Mouse (Mus musculus): ENCODE measurements around the gene Tex11. TPM values are rescaled to one million over a fixed set of nuclear protein-coding genes. Genes with fewer than 3 reads are reported as not detected.
"Not testable (repeated sequence)": the region's sequence is repeated elsewhere in the genome, so short reads cannot be mapped to it uniquely, and the experiment has no call there.

Tex11 gene
- 0.18 TPM in 1 of 2 replicates, not detected in the other for polyA plus RNA-seq (2016; fragmentation: Nextera tagmentation; extraction: Ambion mirVana)

DNA sequence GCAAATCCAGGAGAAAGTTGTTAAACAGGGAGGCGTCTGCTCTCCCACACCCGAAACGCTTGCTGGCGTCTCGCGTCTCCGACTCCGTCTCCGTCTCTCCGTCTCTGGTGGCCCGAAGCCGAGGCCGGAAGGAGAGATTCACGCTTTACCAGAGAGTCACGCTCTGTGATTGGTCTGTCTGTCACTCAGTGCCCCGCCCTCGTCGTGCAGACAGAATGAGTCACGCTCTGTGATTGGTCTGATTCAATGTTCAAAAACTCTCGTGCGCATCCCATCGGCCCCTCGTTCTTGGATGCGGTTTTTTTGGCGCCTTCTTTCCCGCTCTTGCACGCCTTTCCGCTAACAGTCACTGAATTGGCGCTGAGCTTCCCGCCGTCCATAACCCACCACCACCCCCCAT, at the start of gene Tex11:
TSS of gene Tex11 (minus strand) at position 127 of the 400 bp plus-strand sequence.
- H3K9me3 ChIP-seq = no peaks in the 10 kb centered on the region
- ATAC-seq (ENCODE audit: insufficient number of reproducible peaks, insufficient read depth, low FRiP score, low TSS enrichment) = no peak
- no peaks in the 10 kb centered on the region for H3K36me3 ChIP-seq
- WGBS = 88% methylated on average over 31 of the region's 31 CpGs
- H3K4me3 ChIP-seq = no peak within 1 kb of the TSS
- no peak within 1 kb of the TSS for H3K4me2 ChIP-seq (replicated peaks)
- no peak within 1 kb of the TSS for H3K9ac ChIP-seq
- H3K4me1 ChIP-seq = no peaks in the 10 kb centered on the region
- no peak within 1 kb of the TSS for H3K27ac ChIP-seq
- H3K27me3 ChIP-seq = no peaks in the 10 kb centered on the region

GRCm38 (mm10) chrX:101085920-101086319, 26.5 kb upstream of the Tex11 start, which contains the start of gene Slc7a3:
Gene Slc7a3 (minus strand): TSS chrX:101086020.
- 43% methylated on average over 11 of the region's 11 CpGs for WGBS
- Histone ChIP-seq H3K4me2 (replicated peaks) (peak within 1 kb of the TSS; percentile 54), H3K27me3 (peaks cover 19% of the 10 kb centered on the region), H3K27ac (no peak within 1 kb of the TSS), H3K4me1 (no peaks in the 10 kb centered on the region), H3K9ac (no peak within 1 kb of the TSS), H3K9me3 (no peaks in the 10 kb centered on the region), H3K4me3 (peak within 1 kb of the TSS; percentile 29), H3K36me3 (no peaks in the 10 kb centered on the region)
- ATAC-seq (ENCODE audit: insufficient number of reproducible peaks, insufficient read depth, low FRiP score, low TSS enrichment) = no peak

GRCm38 (mm10) chrX:101085211-101085610, 25.7 kb upstream of the Tex11 start:
- not testable (repeated sequence) for H3K9ac ChIP-seq; ATAC-seq (ENCODE audit: insufficient number of reproducible peaks, insufficient read depth, low FRiP score, low TSS enrichment); H3K36me3 ChIP-seq; H3K9me3 ChIP-seq; H3K4me1 ChIP-seq; H3K27ac ChIP-seq
- 18% methylated on average over 9 of the region's 9 CpGs for WGBS
- Histone ChIP-seq H3K27me3 (peaks cover 19% of the 10 kb centered on the region), H3K4me2 (replicated peaks) (peak overlapping the region; percentile 54), H3K4me3 (peak overlapping the region; percentile 29)

DNA sequence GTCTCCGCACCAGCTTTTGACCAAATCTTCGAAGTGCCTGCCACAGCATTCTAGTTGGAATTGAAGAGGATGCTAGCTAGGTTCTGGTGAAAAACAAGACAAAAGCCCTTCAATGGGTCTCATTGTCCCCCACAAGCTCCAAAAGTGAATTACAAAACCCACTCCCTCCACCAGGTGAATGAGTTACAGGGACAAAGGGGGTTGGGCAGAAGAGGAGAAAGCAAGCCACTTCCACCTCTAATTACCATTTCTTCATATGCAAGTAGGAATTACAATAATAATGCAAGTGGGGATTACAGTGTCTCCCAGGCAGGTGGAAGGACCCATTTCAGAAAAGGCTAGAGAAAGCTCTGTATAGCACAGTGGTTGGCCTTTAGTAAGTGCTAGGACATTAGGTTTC, 24.7 kb upstream of the Tex11 start:
- WGBS = 49% methylated on average over 2 of the region's 2 CpGs
- Histone ChIP-seq H3K4me2 (replicated peaks) (no peak overlapping the region), H3K4me1 (no peaks in the 10 kb centered on the region), H3K4me3 (no peak overlapping the region), H3K27ac (no peak overlapping the region), H3K36me3 (no peaks in the 10 kb centered on the region), H3K27me3 (peaks cover 19% of the 10 kb centered on the region), H3K9me3 (no peaks in the 10 kb centered on the region), H3K9ac (no peak overlapping the region)
- no peak for ATAC-seq (ENCODE audit: insufficient number of reproducible peaks, insufficient read depth, low FRiP score, low TSS enrichment)

GRCm38 (mm10) chrX:101065245-101065644, 5.8 kb upstream of the Tex11 start:
- H3K4me2 ChIP-seq (replicated peaks) = no peak overlapping the region
- H3K4me3 ChIP-seq = no peak overlapping the region
- H3K27ac ChIP-seq = no peak overlapping the region
- no peaks in the 10 kb centered on the region for H3K36me3 ChIP-seq
- H3K4me1 ChIP-seq = no peaks in the 10 kb centered on the region
- ATAC-seq (ENCODE audit: insufficient number of reproducible peaks, insufficient read depth, low FRiP score, low TSS enrichment) = no peak
- no peak overlapping the region for H3K9ac ChIP-seq
- no peaks in the 10 kb centered on the region for H3K9me3 ChIP-seq
- WGBS = 61% methylated on average over 1 of the region's 1 CpGs
- no peaks in the 10 kb centered on the region for H3K27me3 ChIP-seq

GRCm38 (mm10) chrX:101063503-101063902, 4.0 kb upstream of the Tex11 start:
- H3K36me3 ChIP-seq = no peaks in the 10 kb centered on the region
- H3K9me3 ChIP-seq = no peaks in the 10 kb centered on the region
- no peak overlapping the region for H3K4me3 ChIP-seq
- H3K4me2 ChIP-seq (replicated peaks) = no peak overlapping the region
- H3K27me3 ChIP-seq = no peaks in the 10 kb centered on the region
- H3K27ac ChIP-seq = no peak overlapping the region
- H3K4me1 ChIP-seq = no peaks in the 10 kb centered on the region
- no peak overlapping the region for H3K9ac ChIP-seq
- 56% methylated on average over 2 of the region's 2 CpGs for WGBS
- ATAC-seq (ENCODE audit: insufficient number of reproducible peaks, insufficient read depth, low FRiP score, low TSS enrichment) = no peak

GRCm38 (mm10) chrX:100943640-100944039, 115.8 kb downstream of the Tex11 start:
- no peaks in the 10 kb centered on the region for H3K36me3 ChIP-seq
- H3K9me3 ChIP-seq = no peaks in the 10 kb centered on the region
- H3K27me3 ChIP-seq = no peaks in the 10 kb centered on the region
- no peak overlapping the region for H3K27ac ChIP-seq
- H3K9ac ChIP-seq = no peak overlapping the region
- ATAC-seq (ENCODE audit: insufficient number of reproducible peaks, insufficient read depth, low FRiP score, low TSS enrichment) = no peak
- H3K4me2 ChIP-seq (replicated peaks) = no peak overlapping the region
- 49% methylated on average over 2 of the region's 2 CpGs for WGBS
- H3K4me3 ChIP-seq = no peak overlapping the region
- H3K4me1 ChIP-seq = no peaks in the 10 kb centered on the region

DNA sequence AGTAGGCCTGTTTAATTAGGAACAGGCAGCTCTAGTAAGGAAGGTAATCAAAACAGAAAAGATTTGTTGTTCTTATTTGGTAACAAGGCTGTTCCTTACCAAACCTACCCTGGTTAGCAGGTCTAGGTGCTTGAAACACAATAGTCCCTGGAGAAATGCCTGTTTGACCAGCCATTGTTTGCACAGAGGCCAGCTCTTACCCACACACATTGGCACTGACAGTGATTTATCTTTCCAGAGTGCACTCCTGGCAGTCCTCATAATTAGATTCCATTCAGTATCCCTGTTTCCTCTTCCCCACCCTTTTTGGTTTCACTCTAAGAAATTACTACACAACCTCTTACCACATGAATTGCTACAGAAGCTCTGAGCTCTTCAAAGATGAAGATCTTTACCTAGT, 220.3 kb downstream of the Tex11 start:
- Histone ChIP-seq H3K27me3 (0 out of 2 replicates have a peak, but pooled peaks cover 6% of the 10 kb centered on the region), H3K9ac (no peak overlapping the region), H3K9me3 (no peaks in the 10 kb centered on the region), H3K4me1 (no peaks in the 10 kb centered on the region), H3K36me3 (no peaks in the 10 kb centered on the region), H3K4me3 (no peak overlapping the region), H3K27ac (no peak overlapping the region), H3K4me2 (replicated peaks) (no peak overlapping the region)
- no peak for ATAC-seq (ENCODE audit: insufficient number of reproducible peaks, insufficient read depth, low FRiP score, low TSS enrichment)

- Histone ChIP-seq H3K4me2 (replicated peaks) (no peak overlapping the region), H3K9ac (no peak overlapping the region), H3K9me3 (no peaks in the 10 kb centered on the region), H3K4me3 (no peak overlapping the region), H3K4me1 (no peaks in the 10 kb centered on the region), H3K27ac (no peak overlapping the region), H3K36me3 (no peaks in the 10 kb centered on the region), H3K27me3 (0 out of 2 replicates have a peak, but pooled peaks cover 6% of the 10 kb centered on the region)
- ATAC-seq (ENCODE audit: insufficient number of reproducible peaks, insufficient read depth, low FRiP score, low TSS enrichment) = no peak
- 75% methylated on average over 2 of the region's 2 CpGs for WGBS
These were observed 226.7 kb downstream of the Tex11 start for GRCm38 (mm10) chrX:100832806-100833205.

DNA sequence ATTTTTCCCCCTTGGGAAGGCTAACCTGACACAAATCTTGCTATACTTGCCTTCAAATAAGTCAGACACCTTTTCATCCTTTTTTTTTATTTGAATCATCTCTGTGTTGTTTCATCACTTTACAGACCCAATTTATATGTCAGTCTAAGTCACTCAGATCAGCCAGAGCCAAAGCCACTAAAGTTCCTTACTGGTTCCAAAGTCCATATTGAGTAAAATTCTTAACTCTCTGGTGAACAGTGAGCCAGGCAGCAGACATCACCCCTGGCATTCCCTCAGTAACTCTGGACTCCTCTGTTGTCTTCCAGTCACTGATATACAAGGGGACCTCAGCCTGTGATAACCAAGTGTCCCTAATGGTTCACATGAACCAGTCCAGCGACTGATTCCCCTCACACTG, 233.9 kb downstream of the Tex11 start:
- Histone ChIP-seq H3K9ac (no peak overlapping the region), H3K4me1 (no peaks in the 10 kb centered on the region), H3K4me2 (replicated peaks) (no peak overlapping the region), H3K27me3 (no peaks in the 10 kb centered on the region), H3K36me3 (no peaks in the 10 kb centered on the region), H3K9me3 (no peaks in the 10 kb centered on the region), H3K4me3 (no peak overlapping the region), H3K27ac (no peak overlapping the region)
- no peak for ATAC-seq (ENCODE audit: insufficient number of reproducible peaks, insufficient read depth, low FRiP score, low TSS enrichment)
- WGBS = 52% methylated on average over 1 of the region's 1 CpGs

DNA sequence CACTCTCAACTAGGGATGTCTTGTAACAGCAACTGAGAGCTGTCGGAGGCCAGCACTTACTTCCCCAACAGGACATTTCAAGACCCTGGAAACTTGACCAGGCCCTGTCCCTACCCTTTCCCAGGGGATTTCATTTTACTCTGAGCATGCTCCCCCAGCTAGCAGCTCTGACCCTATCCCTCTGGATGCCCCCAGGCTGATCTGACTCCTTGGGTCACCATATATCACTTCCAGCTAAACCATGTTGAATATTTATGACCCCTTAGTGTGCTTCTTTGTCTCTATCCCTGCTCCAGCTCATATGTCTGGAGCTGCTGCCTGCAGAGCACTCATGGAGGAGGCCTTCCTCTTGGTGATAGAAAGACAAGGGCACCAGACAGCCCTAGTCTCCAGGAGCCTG, 238.3 kb downstream of the Tex11 start:
- Histone ChIP-seq H3K27ac (no peak overlapping the region), H3K36me3 (peaks cover 10% of the 10 kb centered on the region; the same call in 1 of the 2 replicates), H3K27me3 (no peaks in the 10 kb centered on the region), H3K4me1 (no peaks in the 10 kb centered on the region), H3K4me3 (no peak overlapping the region), H3K9me3 (no peaks in the 10 kb centered on the region), H3K9ac (no peak overlapping the region), H3K4me2 (replicated peaks) (no peak overlapping the region)
- 76% methylated on average over 1 of the region's 1 CpGs for WGBS
- no peak for ATAC-seq (ENCODE audit: insufficient number of reproducible peaks, insufficient read depth, low FRiP score, low TSS enrichment)

DNA sequence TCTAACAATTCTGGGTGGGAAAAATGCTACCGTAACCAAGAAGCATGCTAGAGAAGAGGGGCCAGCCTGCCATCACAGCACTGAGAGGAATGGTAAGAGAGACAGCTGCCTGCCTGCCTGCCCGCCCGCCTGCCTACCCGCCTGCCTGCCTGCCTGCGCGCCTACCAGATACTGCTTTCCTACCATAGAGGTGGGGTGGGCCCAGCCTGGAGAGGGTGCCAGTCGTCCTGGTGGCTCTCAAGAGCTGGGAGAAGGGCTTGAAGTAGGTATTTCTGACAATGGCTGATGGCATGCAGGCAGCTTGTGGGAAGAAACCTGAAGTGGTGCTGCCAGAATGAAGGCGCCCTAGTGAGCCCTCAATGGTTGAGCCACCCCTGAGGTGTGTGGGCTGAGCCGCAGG, 240.8 kb downstream of the Tex11 start:
- no peaks in the 10 kb centered on the region for H3K9me3 ChIP-seq
- peaks cover 24% of the 10 kb centered on the region for H3K36me3 ChIP-seq
- no peak for ATAC-seq (ENCODE audit: insufficient number of reproducible peaks, insufficient read depth, low FRiP score, low TSS enrichment)
- no peaks in the 10 kb centered on the region for H3K27me3 ChIP-seq
- H3K4me3 ChIP-seq = no peak overlapping the region
- H3K4me2 ChIP-seq (replicated peaks) = no peak overlapping the region
- no peak overlapping the region for H3K27ac ChIP-seq
- H3K4me1 ChIP-seq = no peaks in the 10 kb centered on the region
- WGBS = 89% methylated on average over 9 of the region's 9 CpGs
- H3K9ac ChIP-seq = no peak overlapping the region

DNA sequence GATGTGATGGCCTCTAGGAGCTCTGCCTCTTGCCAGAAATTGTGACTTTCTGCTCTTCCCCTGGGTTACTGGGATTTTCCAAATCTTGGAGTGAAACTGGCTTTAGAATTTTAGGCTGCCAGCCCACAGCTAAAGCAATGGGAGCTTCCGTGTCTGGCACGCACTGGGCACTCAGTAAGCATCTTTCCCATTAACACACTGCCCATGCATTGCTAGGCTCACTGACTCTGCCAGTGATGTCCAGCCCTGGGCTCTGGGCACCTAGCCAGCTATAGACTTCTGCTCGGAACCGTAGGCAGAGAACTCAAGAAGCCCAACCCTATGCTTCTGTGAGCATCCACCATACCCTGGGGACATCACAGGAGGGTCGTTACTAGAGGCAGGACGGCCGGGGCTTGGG, 243.7 kb downstream of the Tex11 start:
- Histone ChIP-seq H3K4me1 (no peaks in the 10 kb centered on the region), H3K9ac (no peak overlapping the region), H3K4me3 (no peak overlapping the region), H3K9me3 (no peaks in the 10 kb centered on the region), H3K27ac (no peak overlapping the region), H3K27me3 (no peaks in the 10 kb centered on the region), H3K4me2 (replicated peaks) (no peak overlapping the region), H3K36me3 (peaks cover 41% of the 10 kb centered on the region)
- 79% methylated on average over 7 of the region's 7 CpGs for WGBS
- no peak for ATAC-seq (ENCODE audit: insufficient number of reproducible peaks, insufficient read depth, low FRiP score, low TSS enrichment)
